Mouse (Mus musculus) spleen, adult 12 weeks (tissue): ENCODE results near the gene Ubxn11.

Experiments
- DNase-seq: peaks from one replicate; pipeline ENCODE4 v3.0.0; 2022; ENCODE audit warnings: low spot score

Ubxn11 gene

DNA sequence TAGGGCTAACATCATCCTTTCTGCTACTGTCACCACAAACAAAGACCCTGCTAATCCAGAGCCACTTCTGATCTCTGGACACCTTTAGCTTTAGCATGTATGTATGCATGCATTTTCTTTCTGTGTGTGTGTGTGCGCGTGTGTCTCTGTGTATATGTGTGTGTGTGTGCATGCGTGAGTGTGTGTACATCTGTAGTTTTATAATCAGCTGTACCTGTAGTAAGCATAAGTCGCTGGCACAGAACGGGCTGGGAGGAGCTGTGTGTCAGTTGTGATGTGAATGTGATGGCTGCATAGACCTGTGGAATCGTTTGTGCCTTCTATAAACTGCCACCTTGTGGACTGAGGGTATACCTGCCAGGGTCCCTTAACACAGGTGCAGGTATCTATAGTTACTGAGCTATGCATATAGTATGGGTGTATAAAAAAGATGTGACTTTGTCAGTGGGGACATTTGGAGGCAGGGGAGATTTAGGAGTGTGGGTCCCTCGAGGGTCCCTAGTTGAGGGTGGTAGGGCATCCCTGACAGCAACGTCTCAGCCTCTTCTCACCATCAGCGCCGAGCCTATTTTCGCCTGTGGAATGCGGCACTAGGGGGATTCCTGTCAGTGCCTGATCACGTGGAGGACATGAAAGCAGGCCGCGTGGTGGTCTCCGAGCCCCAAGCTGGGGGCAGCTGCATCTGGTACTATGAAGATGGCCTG lies 11.7 kb upstream of the Ubxn11 start:
- no peak for DNase-seq

DNA sequence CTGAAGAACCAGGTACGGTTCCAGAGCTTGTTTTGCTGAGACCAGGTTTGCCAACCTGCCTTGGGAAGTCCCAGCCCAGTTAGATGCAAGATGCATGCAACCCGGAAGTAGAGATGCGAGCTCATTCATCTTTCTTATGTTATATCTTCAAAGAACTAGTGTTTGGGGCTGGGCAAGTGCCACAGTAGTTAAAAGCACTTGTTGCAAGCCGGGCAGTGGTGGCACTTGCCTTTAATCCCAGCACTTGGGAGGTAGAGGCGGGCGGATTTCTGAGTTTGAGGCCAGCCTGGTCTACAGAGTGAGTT lies 11.2 kb upstream of the Ubxn11 start:
- no peak for DNase-seq

DNA sequence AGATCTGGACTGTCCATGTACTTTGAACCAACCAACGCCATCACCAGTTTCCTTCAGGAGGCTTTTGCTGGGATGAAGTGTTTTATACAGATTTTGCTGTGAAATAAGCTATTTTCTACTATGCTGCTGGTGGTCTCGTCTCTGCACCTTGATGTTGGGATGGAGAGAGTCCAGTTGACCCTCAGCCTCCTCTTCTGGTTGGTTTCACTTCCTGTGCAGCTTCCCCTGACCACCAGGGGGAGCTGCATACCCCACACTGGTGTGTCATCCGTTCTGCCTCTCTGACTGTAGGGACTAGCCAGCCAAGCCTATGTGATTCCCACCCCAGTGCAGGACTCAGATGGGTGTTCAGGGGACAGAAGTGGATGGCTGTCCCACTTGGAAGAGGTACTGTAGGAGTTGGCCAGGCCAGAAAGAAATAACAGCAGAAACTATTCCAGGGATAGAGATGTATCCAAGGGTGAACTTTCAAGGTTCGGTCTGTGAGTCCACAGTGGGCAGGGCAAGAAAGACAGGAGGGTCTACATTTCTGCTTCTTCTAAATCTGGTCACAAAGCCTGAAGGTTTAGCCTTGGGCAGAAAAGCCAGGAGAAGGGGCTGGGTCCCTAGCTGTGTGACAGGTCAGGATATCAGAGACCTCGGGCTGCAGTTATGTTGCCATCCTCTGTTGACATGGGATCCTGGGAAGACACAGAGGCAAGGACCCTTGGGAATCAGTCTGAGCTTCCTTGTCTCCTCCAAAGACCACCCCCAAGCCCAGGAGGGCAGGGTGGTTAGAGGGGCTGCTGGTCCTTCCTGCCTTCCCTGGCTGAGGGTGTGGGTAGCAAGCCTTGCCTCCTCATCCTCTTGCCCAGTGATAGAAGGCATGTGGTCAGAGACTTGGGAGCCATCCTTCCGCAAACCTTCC lies 9.7 kb upstream of the Ubxn11 start:
- DNase-seq, result peak; percentile 54

DNA sequence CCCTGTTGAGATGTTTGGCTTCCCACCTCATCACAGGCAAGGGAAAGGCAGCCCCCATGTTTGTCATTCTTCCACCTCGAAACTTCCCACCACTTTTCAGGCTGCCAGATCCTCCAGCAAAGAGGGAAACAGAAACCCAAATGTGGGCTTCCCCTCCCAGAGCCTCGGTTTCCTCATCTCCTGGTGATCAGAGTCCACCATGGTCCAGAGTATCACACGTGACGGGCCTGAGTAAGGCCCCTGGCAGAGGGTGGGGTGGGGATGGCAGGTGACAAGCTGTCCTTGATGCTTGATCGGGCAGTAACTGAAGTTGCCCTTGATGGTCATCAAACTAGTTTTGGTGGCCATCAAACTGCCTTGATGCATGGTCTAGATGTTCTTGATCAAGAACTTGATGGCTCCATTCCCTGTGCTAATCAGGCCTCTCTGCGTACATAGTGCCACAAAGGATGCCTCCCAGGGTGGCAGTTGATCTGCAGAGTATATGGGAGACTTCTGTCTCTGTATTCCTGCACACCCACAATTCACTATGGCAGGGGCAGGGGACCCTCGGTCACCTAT lies 8.3 kb upstream of the Ubxn11 start:
- no peak for DNase-seq

DNA sequence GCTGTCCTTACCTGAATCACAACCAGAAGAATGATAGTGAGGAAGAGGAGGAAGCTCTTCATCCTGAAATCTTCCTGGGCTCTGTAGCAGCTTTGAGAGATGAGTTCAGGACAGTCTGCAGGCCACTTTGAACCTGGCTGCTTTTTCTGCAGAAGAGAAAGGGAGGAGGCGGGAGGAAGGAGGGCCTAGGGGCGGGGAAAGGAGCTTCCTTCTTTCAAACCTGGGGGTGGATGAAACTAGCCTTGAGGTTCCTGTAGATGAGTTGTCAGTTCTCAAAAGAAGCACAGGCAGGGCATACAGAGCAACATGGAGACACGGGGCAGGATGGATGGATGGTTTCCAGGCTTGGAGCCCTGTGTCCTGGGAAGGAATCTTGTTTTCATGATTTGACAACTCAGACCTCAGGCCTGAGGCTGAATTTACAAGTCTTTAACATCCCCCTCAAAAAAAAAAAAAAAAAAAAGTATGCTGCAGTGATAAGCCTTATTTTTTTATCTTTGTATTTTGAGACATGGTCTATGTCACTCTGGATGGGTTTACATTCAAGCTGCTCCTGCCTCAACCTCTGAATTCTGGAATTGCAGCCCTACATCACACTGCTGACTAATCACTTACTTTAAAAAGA lies 7.3 kb upstream of the Ubxn11 start, which contains the start of gene Cd52:
Gene Cd52 (minus strand): TSS at position 160 of the 625 bp plus-strand sequence.
- DNase-seq, result peak; percentile 61

DNA sequence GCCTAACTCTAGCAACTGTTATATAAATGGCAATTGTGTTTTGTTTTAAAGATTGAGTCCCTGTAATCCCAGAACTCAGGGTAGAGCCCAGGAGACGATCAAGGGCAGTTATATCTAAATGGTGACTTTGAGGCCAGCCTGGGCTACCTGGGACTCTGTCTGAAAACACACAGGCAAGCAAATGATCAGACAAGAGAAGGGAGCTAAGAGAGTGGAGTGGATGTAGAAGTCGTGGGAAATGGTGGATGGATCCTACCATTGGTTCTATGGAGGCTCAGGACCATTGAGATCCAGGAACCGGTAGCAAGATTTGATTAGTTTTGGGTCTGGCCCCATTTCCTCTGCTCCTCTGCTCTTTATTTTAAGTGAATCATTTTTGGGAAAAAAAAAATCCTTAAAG lies 6.2 kb upstream of the Ubxn11 start:
- no peak for DNase-seq

DNA sequence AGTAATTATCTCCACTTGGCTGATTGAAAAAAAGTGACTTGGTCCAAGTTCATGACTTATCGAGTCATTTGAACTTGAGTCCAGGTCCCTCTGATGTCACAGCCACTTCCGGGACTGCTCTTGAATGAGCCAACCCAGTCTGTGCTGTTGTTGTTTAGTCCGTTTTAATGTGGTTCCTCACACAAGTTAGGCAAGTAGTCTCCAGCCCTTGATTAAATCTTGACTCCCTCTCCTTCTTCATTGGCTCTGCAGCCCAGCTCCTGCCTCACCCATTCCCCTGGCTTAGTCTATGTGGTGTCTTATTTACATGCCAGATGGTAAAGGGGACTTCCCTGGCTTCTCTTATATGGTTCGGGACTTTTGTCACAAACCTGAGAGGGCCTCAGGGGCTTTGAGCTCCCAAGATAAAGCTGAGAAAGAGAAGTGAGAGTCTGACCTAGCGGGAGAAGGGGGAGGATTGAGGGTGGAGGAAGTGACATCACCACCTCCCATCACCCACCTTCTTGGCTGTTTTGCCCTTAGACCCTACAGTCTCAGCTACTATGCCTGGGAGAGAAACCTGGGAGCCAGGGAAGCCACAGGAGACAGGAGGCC lies 5.3 kb upstream of the Ubxn11 start:
- DNase-seq, result peak; percentile 52

DNA sequence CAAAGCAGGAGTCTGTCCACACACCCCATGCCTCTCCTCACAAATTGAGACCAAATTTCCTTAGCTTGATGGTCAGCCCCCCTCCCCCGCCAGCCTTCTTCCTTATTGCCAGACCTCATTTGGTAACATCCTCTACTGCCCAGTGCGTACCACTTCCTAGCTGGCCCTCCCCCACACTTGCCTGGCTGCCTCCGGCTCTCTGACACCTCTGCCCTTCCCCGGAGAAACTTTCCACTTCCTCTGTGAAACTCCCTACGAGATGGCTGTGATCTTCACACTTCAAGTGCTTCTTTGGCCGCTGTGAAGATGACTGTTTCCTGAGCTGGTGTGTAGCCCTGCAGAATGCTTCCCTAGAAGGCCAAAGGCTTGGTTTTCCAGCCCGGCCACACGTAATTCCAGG lies 3.7 kb upstream of the Ubxn11 start:
- DNase-seq, result peak; percentile 64

DNA sequence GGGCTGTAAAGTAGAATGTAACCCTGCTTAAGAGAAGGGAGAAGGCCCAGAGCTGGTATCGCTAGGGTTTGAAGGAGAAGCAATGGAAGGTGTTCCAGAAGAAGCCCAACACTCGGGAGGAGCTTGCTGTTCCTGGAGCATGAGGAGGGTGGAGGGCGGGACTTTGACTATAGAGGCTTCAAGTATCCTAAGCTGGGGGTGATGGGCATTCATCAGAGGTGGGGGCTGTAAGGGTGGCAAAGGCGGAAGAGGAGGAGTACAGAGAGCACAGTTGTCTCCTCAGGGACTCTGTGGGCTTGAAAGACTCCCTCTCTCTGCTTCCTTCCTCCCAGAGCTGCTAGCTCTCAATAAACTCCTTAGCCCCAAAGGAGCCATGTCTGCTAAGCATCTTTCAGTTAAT lies 2.1 kb upstream of the Ubxn11 start:
- DNase-seq, result no peak

DNA sequence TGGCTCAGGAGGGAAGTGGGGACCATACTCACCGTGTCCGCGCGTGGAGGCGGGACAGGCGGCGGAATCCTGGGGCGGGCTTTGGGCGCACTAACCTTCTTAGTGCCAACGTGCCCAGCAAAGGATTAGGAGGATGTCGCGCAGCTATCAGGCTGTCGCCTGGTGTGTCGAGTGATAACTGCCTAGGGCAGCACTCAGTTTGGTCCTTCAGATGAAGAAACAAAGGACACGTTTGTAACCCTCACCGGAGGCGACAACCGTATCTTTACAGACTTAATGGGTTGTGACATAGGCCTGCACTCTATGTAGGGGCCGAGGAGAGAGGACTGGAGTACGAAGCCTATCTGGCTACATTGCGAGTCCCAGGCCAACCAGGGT lies 361 bp downstream of the Ubxn11 start:
- no peak for DNase-seq

DNA sequence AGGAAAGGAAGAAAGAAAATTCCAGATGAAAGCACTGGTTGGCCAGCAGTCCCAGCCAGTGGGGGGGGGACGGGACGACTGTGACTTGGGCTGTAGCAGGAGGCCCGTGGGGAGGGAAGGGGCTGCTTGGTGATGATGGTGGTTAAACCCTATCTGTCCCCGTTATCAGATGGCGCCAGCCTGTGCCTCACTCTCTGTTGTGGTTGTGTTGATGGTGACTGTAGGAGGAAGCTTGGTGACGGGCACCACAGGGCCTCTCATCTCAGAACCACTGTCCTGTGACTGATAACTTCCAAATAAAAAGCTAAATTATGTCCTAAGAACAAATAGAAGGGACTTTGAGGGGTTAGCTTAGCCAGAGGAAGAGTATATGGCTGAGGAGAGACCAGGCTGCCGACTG lies 3.7 kb downstream of the Ubxn11 start:
- DNase-seq, result no peak

DNA sequence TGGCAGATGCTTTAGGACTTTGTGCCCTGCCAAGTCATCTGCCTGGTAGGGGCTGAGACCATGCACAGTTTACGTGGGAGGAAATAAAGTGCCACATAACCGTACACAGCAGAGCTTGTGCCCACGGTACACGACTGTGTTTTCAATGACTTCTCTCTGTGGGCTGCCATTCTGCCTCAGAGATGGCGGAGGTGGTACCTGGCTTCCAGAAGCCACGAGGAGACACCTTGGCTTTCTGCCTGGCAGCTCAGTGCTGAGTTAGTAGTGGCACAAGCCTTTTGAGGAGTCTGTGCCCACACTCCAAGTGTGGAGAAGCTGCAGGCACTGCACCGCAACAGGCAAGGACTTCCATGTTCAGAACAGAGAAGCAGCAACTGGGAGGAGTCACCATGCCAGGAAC lies 5.4 kb downstream of the Ubxn11 start:
- DNase-seq, result no peak

DNA sequence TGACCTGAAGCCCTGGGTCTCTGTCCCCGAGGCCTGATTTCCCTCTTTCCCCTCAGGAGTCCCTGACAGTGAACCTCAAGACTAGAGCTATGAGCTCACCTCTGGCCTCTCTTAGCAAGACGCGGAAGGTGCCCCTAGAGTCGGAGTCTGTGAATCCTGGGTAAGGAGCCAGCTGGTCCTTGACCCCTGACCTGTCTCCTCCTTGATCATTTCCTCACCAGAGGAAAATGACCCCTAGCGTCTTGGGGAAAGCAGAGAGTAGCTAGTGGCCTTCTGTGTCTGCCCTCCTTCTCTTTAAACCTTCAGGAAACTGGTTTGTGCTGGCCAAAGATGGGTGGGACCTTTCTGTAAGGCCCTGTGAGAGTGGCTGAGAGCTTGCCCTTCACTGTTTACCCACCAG lies 5.8 kb downstream of the Ubxn11 start:
- DNase-seq, result no peak

DNA sequence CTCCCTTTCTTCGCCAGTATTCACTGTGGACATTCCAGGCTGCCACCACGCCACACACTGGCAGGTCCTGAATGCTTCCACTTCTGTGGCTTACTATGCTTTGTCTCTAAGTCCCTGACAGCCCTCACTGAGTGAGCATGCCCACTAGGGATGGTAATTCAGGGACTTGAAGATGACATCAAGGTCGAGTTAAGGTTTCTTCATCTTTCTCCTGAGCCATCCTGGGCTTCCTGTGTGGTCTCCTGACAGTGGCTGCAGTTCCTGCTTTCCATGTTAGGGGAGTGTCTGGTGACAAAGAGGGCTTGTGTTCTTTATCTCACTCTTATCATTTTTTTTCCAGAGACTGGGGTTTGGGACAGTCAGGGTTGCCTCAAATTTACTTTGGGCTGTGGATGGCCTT lies 8.3 kb downstream of the Ubxn11 start:
- no peak for DNase-seq

DNA sequence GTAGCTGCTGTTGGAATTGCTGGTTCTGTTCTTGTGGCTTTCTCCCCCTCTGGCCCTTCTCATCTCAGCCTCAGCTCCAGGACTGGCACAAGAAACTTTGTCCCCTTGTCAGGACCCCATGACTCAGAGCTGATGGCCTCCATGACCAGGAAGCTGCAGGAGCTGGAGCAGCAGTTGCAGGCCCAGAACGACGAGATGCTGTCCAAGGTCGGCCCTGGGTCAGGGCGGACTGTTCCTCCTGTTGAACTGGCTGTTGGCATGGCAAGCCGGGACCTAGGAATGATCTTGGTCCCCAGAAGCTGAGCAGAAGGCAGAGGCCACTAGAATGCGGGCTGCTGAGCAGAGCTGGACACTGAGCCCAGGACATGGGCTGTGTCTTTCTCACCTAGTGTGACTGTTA lies 10.0 kb downstream of the Ubxn11 start:
- DNase-seq, result no peak

DNA sequence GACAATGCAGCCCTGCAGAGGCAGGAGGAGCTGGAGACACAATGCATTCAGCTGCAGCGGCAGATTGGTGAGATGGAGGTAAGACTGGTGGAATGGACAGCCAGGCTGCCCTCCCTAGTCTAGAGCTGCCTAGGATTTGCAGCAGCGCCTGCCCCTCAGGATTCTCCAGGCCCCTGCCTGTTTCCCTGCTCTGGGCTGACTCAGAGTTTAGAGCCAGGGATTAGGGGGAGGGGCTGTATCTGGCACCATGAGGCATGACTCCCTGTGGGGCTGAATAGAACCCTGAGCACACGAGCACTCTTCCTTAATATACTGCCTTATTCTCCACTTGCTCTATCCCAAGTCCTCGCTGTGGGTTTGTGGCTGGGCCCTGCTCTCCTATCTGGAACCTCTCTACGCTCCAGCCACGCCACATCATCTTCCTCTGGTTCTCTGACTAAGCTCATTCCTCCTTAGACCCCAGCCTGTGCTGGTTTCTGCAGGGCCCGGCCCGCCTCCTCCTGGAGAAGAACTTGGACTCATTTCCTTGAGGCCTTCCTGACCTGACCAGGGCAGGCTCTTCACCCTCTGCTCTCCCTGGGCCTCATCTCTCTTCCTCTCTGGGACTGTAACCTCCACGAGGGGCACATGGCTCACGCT lies 11.1 kb downstream of the Ubxn11 start:
- no peak for DNase-seq

DNA sequence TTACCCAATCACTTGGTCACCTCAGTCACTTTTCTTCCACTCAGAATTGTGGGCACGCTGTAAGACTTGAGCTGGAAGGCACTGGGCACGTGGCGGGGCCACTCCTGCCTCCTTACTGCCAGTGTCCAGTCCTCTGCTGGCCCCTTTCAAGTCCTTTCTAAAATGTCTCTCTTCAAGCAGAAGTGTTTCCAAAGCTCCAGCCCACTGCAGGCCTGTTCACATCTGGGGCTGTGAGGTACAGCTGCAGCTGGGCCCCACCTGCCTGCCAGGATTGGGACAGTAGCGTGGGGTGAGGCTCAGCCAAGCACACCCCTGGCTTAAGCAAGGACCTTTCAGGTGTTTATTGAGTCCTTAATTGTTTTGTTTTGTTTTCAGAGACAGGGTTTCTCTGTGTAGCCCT lies 11.7 kb downstream of the Ubxn11 start:
- DNase-seq, result no peak

DNA sequence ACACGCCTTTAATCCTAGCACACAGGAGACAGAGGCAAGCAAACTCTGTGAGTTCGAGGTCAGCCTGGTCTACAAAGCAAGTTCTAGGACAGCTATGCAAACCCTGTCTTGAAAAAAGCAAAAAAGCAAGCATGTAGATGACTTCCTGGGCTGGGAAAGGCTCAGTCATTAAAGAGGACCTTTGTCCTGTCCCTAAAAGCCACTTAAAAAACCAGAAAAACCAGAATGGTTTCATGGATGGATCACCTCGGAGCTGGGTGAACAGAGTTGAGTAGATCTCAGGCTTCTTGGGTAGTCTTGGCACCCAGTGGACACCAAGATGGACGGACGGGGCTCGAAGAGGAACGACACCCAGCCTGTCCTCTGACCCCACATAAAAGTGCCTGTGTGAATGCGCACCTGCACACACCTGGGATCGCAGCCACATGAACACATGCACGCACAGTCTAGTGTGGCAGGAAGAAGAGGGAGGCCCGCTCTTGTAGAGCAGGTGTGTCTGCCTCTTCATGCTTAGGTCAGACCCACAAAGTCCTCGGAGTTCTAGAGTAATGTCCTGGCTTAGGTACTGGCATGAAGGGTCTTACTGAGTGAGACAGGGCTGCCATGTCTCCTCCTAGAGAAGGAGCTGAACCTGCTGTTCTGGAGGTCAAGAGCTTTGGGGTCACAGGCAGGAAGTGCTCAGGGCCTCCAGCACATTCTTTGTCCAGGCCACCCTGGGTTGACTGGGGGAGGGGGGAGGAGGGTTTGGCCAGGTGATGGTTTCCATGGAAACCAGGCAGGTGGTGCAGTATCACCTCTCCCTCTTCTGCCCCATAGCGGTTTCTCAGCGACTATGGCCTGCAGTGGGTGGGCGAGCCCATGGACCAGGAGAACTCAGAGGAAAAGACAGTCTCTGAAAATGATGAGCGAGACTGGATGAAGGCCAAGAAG lies 13.1 kb downstream of the Ubxn11 start:
- no peak for DNase-seq

DNA sequence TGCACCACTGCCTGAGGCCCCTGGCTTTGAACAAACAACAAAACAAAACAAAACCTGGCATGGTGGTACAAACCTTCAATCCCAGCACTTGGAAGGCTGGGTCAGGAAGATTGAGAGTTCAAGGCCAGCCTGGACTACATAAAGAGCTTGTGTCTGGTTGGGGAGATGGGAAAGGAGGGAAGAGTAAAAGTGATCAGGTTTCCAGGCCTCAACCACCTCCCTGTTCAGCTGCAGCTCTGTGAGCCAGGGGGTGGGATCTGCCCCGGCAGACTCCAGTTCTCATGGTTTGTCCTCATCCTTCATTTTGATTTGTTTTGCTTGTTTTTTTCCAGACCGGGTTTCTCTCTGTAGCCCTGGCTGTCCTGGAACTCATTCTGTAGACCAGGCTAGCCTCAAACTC lies 14.1 kb downstream of the Ubxn11 start:
- DNase-seq, result no peak

DNA sequence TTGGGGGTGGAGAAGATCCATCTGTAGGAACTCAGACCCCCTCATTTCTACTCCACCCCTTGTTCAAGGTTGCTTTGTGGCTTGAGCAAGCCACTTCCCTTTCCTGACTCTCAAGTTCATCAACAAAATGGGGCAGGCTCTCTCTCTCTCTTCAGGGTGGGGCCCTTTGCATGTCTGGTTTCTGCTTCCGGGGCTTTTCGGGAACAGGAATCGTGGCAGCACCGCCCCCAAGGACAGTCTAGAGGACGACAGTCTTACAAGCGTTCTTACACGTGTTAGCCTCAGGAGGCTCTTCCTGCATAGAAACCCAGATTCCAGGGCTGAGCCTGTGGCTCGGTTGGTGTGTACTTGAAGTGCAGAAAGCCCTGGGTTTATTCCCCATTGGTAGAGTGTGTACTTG lies 14.6 kb downstream of the Ubxn11 start:
- no peak for DNase-seq
